Mouse (Mus musculus) embryonic facial prominence, embryonic 12.5 days (tissue): Measurements from ENCODE around the gene Mrgprf. TPM values are rescaled to one million over a fixed set of nuclear protein-coding genes. Genes with fewer than 3 reads are reported as not detected.
A peak's percentile ranks its signal among the peaks of the same experiment; 100 is the strongest.

Source experiments
- ATAC-seq: fragments of 200-750 bp; cut with Nextera tagmentation; 2 replicates; pipeline ENCODE4 v1.8.0; 2017; ENCODE audit not compliant: insufficient number of reproducible peaks, insufficient read depth, low FRiP score, low TSS enrichment
- H3K27ac ChIP-seq: fragments of 300-500 bp; sonication (generic); 2 replicates; pipeline ENCODE4 v1.5.1; 2016; ENCODE audit warnings: mild to moderate bottlenecking
- H3K27me3 ChIP-seq: fragments of 300-500 bp; sonication (generic); 2 replicates; pipeline ENCODE4 v1.6.1; 2016; ENCODE audit warnings: mild to moderate bottlenecking, moderate library complexity
- H3K36me3 ChIP-seq: fragments of 300-500 bp; sonication (generic); 2 replicates; pipeline ENCODE4 v1.6.1; 2016; ENCODE audit warnings: mild to moderate bottlenecking
- H3K4me1 ChIP-seq: fragments of 300-500 bp; sonication (generic); 2 replicates; pipeline ENCODE4 v1.6.1; 2016
- H3K4me2 ChIP-seq: fragments of 300-500 bp; sonication (generic); replicated peaks from 2 replicates; pipeline ENCODE4 v1.6.1; 2016; ENCODE audit warnings: mild to moderate bottlenecking, moderate library complexity
- H3K4me3 ChIP-seq: fragments of 300-500 bp; sonication (generic); 2 replicates; pipeline ENCODE4 v1.5.1; 2016; ENCODE audit warnings: mild to moderate bottlenecking
- H3K9ac ChIP-seq: fragments of 300-500 bp; sonication (generic); 2 replicates; pipeline ENCODE4 v1.6.1; 2016; ENCODE audit warnings: mild to moderate bottlenecking, moderate library complexity
- H3K9me3 ChIP-seq: fragments of 300-500 bp; sonication (generic); 2 replicates; pipeline ENCODE4 v1.6.1; 2016; ENCODE audit warnings: mild to moderate bottlenecking, moderate library complexity
- WGBS: fragments of 180-500 bp; shearing (Covaris S2); methylation state at CpG from one replicate; pipeline ENCODE4 v1.1.7; 2016; 5-methylcytosine and 5-hydroxymethylcytosine counted together
- polyA plus RNA-seq: library from polyadenylated mRNA; unstranded; fragments of >200 nt; fragmentation: Nextera tagmentation; extraction: Ambion mirVana; gene quantifications from 2 replicates; pipeline ENCODE4 v1.2.1, GENCODE M21; 2016

The Mrgprf gene
- polyA plus RNA-seq, 1 experiment from 2014 or later = 0.35 TPM

GRCm38 (mm10) chr7:145301341-145302005 lies 845 bp downstream of the Mrgprf start:
- no peak overlapping the region for H3K4me3 ChIP-seq
- ATAC-seq = no peak
- no peak overlapping the region for H3K27ac ChIP-seq

GRCm38 (mm10) chr7:145302488-145303285 lies 2.1 kb downstream of the Mrgprf start:
- H3K27me3 ChIP-seq = no peaks in the 10 kb centered on the region
- H3K4me3 ChIP-seq = peak overlapping the region; percentile 20
- H3K27ac ChIP-seq = 0 out of 2 replicates have a peak overlapping the region, but pooled peaks have one; percentile 18
- H3K9ac ChIP-seq = 0 out of 2 replicates have a peak overlapping the region, but pooled peaks have one; percentile 21
- H3K36me3 ChIP-seq = no peaks in the 10 kb centered on the region
- H3K4me2 ChIP-seq = peak overlapping the region; percentile 45
- WGBS = 7% methylated on average over 20 of the region's 20 CpGs
- ATAC-seq = peak; percentile 79
- peaks cover 27% of the 10 kb centered on the region for H3K4me1 ChIP-seq
- no peaks in the 10 kb centered on the region for H3K9me3 ChIP-seq

More at GRCm38 (mm10) chr7:145301341-145302005, 845 bp downstream of the Mrgprf start:
- no peaks in the 10 kb centered on the region for H3K36me3 ChIP-seq
- H3K27me3 ChIP-seq = no peaks in the 10 kb centered on the region
- H3K9me3 ChIP-seq = no peaks in the 10 kb centered on the region
- peaks cover 27% of the 10 kb centered on the region for H3K4me1 ChIP-seq
- WGBS = 83% methylated on average over 6 of the region's 6 CpGs
- no peak overlapping the region for H3K9ac ChIP-seq
- no peak overlapping the region for H3K4me2 ChIP-seq

GRCm38 (mm10) chr7:145304153-145304552 lies 3.5 kb downstream of the Mrgprf start:
- H3K27ac ChIP-seq = no peak overlapping the region
- no peaks in the 10 kb centered on the region for H3K36me3 ChIP-seq
- H3K4me1 ChIP-seq = peaks cover 27% of the 10 kb centered on the region
- no peak overlapping the region for H3K4me3 ChIP-seq
- WGBS = 72% methylated on average over 2 of the region's 2 CpGs
- no peak overlapping the region for H3K4me2 ChIP-seq
- no peaks in the 10 kb centered on the region for H3K9me3 ChIP-seq
- H3K27me3 ChIP-seq = no peaks in the 10 kb centered on the region
- no peak overlapping the region for H3K9ac ChIP-seq
- ATAC-seq = no peak

GRCm38 (mm10) chr7:145307636-145308035 lies 7.0 kb downstream of the Mrgprf start:
- no peak overlapping the region for H3K4me2 ChIP-seq
- H3K9ac ChIP-seq = no peak overlapping the region
- H3K9me3 ChIP-seq = no peaks in the 10 kb centered on the region
- H3K36me3 ChIP-seq = no peaks in the 10 kb centered on the region
- WGBS = 86% methylated on average over 10 of the region's 10 CpGs
- H3K27ac ChIP-seq = no peak overlapping the region
- peaks cover 5% of the 10 kb centered on the region; the same call in 1 of the 2 replicates for H3K4me1 ChIP-seq
- H3K4me3 ChIP-seq = no peak overlapping the region
- ATAC-seq = no peak
- H3K27me3 ChIP-seq = no peaks in the 10 kb centered on the region

GRCm38 (mm10) chr7:145308061-145308675 lies 7.5 kb downstream of the Mrgprf start:
- no peaks in the 10 kb centered on the region for H3K9me3 ChIP-seq
- ATAC-seq = no peak
- WGBS = 78% methylated on average over 30 of the region's 30 CpGs
- no peak overlapping the region for H3K4me2 ChIP-seq
- no peak overlapping the region for H3K4me3 ChIP-seq
- H3K36me3 ChIP-seq = no peaks in the 10 kb centered on the region
- no peak overlapping the region for H3K27ac ChIP-seq
- H3K9ac ChIP-seq = no peak overlapping the region
- H3K4me1 ChIP-seq = no peaks in the 10 kb centered on the region
- H3K27me3 ChIP-seq = no peaks in the 10 kb centered on the region

- no peak for ATAC-seq
- Histone ChIP-seq H3K36me3 (no peaks in the 10 kb centered on the region), H3K4me1 (no peaks in the 10 kb centered on the region), H3K4me2 (no peak overlapping the region), H3K4me3 (no peak overlapping the region), H3K9ac (no peak overlapping the region), H3K27me3 (no peaks in the 10 kb centered on the region), H3K27ac (no peak overlapping the region), H3K9me3 (no peaks in the 10 kb centered on the region)
- 78% methylated on average over 4 of the region's 4 CpGs for WGBS
Measured at GRCm38 (mm10) chr7:145308866-145309265, 8.2 kb downstream of the Mrgprf start.

- Histone ChIP-seq H3K4me3 (no peak overlapping the region), H3K36me3 (no peaks in the 10 kb centered on the region), H3K9ac (no peak overlapping the region), H3K27ac (no peak overlapping the region), H3K9me3 (no peaks in the 10 kb centered on the region), H3K4me1 (no peaks in the 10 kb centered on the region), H3K4me2 (no peak overlapping the region), H3K27me3 (no peaks in the 10 kb centered on the region)
- no peak for ATAC-seq
- WGBS = 62% methylated on average over 1 of the region's 1 CpGs
Measured at GRCm38 (mm10) chr7:145309877-145310276, 9.2 kb downstream of the Mrgprf start.

GRCm38 (mm10) chr7:145310526-145310925 lies 9.9 kb downstream of the Mrgprf start:
- Histone ChIP-seq H3K27me3 (no peaks in the 10 kb centered on the region), H3K4me2 (no peak overlapping the region), H3K9me3 (no peaks in the 10 kb centered on the region), H3K9ac (no peak overlapping the region), H3K4me1 (no peaks in the 10 kb centered on the region), H3K4me3 (no peak overlapping the region), H3K36me3 (no peaks in the 10 kb centered on the region), H3K27ac (no peak overlapping the region)
- no peak for ATAC-seq
- 77% methylated on average over 5 of the region's 5 CpGs for WGBS

GRCm38 (mm10) chr7:145312137-145312536 lies 11.5 kb downstream of the Mrgprf start:
- no peaks in the 10 kb centered on the region for H3K9me3 ChIP-seq
- no peak overlapping the region for H3K9ac ChIP-seq
- no peak for ATAC-seq
- whole genome bisulfite sequencing = 76% methylated on average over 3 of the region's 3 CpGs
- H3K4me3 ChIP-seq = no peak overlapping the region
- no peaks in the 10 kb centered on the region for H3K4me1 ChIP-seq
- H3K27ac ChIP-seq = no peak overlapping the region
- H3K27me3 ChIP-seq = no peaks in the 10 kb centered on the region
- H3K36me3 ChIP-seq = no peaks in the 10 kb centered on the region
- H3K4me2 ChIP-seq = no peak overlapping the region

GRCm38 (mm10) chr7:145314785-145315411 lies 14.3 kb downstream of the Mrgprf start, which contains the start of gene Mrgprd:
Mrgprd (plus strand) TSS chr7:145314835.
- Histone ChIP-seq H3K4me3 (no peak within 1 kb of the TSS), H3K9me3 (no peaks in the 10 kb centered on the region), H3K4me1 (no peaks in the 10 kb centered on the region), H3K9ac (no peak within 1 kb of the TSS), H3K4me2 (no peak within 1 kb of the TSS), H3K27me3 (no peaks in the 10 kb centered on the region), H3K27ac (no peak within 1 kb of the TSS), H3K36me3 (no peaks in the 10 kb centered on the region)
- WGBS = 88% methylated on average over 6 of the region's 6 CpGs
- no peak for ATAC-seq

GRCm38 (mm10) chr7:145317522-145317921 lies 16.9 kb downstream of the Mrgprf start:
- H3K36me3 ChIP-seq = no peaks in the 10 kb centered on the region
- H3K9me3 ChIP-seq = no peaks in the 10 kb centered on the region
- WGBS = 68% methylated on average over 4 of the region's 4 CpGs
- no peaks in the 10 kb centered on the region for H3K27me3 ChIP-seq
- H3K4me2 ChIP-seq = no peak overlapping the region
- H3K9ac ChIP-seq = no peak overlapping the region
- H3K27ac ChIP-seq = no peak overlapping the region
- no peak overlapping the region for H3K4me3 ChIP-seq
- no peak for ATAC-seq
- H3K4me1 ChIP-seq = no peaks in the 10 kb centered on the region
